Mouse (Mus musculus) hindbrain, embryonic 13.5 days (tissue): ENCODE measurements around the gene Rtn4rl1. TPM values are rescaled to one million over a fixed set of nuclear protein-coding genes. Genes with fewer than 3 reads are reported as not detected.

ENCODE experiments used
- ATAC-seq: fragments of 200-750 bp; cut with Nextera tagmentation; 2 replicates; pipeline ENCODE4 v1.8.0; 2017; ENCODE audit warnings: moderate TSS enrichment; ENCODE audit not compliant: low FRiP score
- H3K27ac ChIP-seq: fragments of 300-500 bp; sonication (generic); 2 replicates; pipeline ENCODE4 v1.5.1; 2015; ENCODE audit warnings: inconsistent platforms, mild to moderate bottlenecking, moderate library complexity
- H3K27me3 ChIP-seq: fragments of 300-500 bp; sonication (generic); 2 replicates; pipeline ENCODE4 v1.6.1; 2015; ENCODE audit warnings: mild to moderate bottlenecking, inconsistent platforms
- H3K36me3 ChIP-seq: fragments of 300-500 bp; sonication (generic); 2 replicates; pipeline ENCODE4 v1.6.1; 2015; ENCODE audit warnings: mild to moderate bottlenecking, inconsistent platforms
- H3K4me1 ChIP-seq: fragments of 300-500 bp; sonication (generic); replicated peaks from 2 replicates; pipeline ENCODE4 v1.6.1; 2015; ENCODE audit warnings: inconsistent platforms
- H3K4me2 ChIP-seq: fragments of 300-500 bp; sonication (generic); 2 replicates; pipeline ENCODE4 v1.6.1; 2015; ENCODE audit warnings: inconsistent platforms, mild to moderate bottlenecking, moderate library complexity
- H3K4me3 ChIP-seq: fragments of 300-500 bp; sonication (generic); 2 replicates; pipeline ENCODE4 v1.5.1; 2015; ENCODE audit warnings: mild to moderate bottlenecking, inconsistent platforms
- H3K9ac ChIP-seq: fragments of 300-500 bp; sonication (generic); 2 replicates; pipeline ENCODE4 v1.6.1; 2015; ENCODE audit warnings: mild to moderate bottlenecking, inconsistent platforms
- H3K9me3 ChIP-seq: fragments of 300-500 bp; sonication (generic); 2 replicates; pipeline ENCODE4 v1.6.1; 2016; ENCODE audit warnings: inconsistent platforms
- WGBS: fragments of 180-500 bp; shearing (Covaris S2); methylation state at CpG from one replicate; pipeline ENCODE4 v1.1.7; 2015; 5-methylcytosine and 5-hydroxymethylcytosine counted together
- polyA plus RNA-seq: library from polyadenylated mRNA; unstranded; fragments of >200 nt; fragmentation: Nextera tagmentation; extraction: Ambion mirVana; gene quantifications from 2 replicates; pipeline ENCODE4 v1.2.1, GENCODE M21; 2015

Gene Rtn4rl1
- polyA plus RNA-seq, 1 experiment from 2014 or later: 8.0 TPM

DNA sequence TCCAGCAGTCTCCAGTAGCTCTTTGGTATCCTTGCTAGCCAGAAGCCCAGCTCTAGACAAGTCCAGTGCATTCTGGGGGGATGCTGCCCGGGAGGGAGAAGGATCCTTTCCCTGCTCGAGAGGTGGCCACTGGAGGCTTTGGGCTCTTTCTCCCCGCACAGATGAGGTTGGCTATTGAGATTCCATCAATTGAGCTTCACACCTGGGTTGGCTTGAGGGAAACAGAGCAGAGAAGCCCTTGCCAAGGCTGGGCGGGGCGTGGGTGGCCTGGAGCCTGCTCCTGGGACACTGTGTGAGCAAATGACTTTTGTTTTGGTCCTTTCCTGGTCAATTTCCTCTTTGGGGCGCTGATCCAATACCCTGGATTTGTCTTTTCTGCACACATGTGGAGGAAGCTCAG lies 2.5 kb downstream of the Rtn4rl1 start:
- WGBS: 51% methylated on average over 6 of the region's 6 CpGs
- H3K4me1 ChIP-seq: peaks cover 56% of the 10 kb centered on the region

GRCm38 (mm10) chr11:75197956-75198355 lies 4.4 kb downstream of the Rtn4rl1 start:
- Histone ChIP-seq H3K4me3 (no peak overlapping the region), H3K9ac (no peak overlapping the region), H3K9me3 (no peaks in the 10 kb centered on the region), H3K4me1 (peaks cover 61% of the 10 kb centered on the region), H3K27me3 (peaks cover 72% of the 10 kb centered on the region), H3K27ac (no peak overlapping the region), H3K4me2 (no peak overlapping the region), H3K36me3 (no peaks in the 10 kb centered on the region)
- ATAC-seq: no peak
- WGBS: 22% methylated on average over 7 of the region's 7 CpGs

More for the DNA sequence above, 2.5 kb downstream of the Rtn4rl1 start:
- no peaks in the 10 kb centered on the region for H3K9me3 ChIP-seq
- no peaks in the 10 kb centered on the region for H3K36me3 ChIP-seq
- peaks cover 87% of the 10 kb centered on the region for H3K27me3 ChIP-seq
- no peak overlapping the region for H3K27ac ChIP-seq
- ATAC-seq: no peak
- no peak overlapping the region for H3K9ac ChIP-seq
- H3K4me3 ChIP-seq: peak overlapping the region; percentile 57
- peak overlapping the region; percentile 77 for H3K4me2 ChIP-seq

DNA sequence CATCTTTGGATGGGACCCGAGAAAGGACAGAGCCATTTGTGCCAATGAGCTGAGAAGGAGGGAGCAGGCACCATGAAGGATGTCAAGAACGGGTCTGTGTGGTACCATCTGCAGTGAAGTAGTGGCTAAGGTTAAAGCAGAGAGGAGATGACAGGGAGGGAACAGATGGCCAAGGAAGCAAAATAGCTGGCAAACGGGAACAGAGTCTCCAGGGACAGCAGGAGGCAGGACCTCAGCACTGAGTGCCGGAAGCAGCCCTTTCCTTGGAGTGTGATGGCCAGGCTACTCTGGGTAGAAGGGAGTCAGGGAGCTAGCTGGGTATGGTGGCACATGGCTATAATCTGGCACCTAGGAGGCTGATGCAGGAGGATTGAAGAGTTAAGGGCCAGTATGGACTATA lies 5.2 kb downstream of the Rtn4rl1 start:
- 48% methylated on average over 4 of the region's 4 CpGs for WGBS
- no peaks in the 10 kb centered on the region for H3K9me3 ChIP-seq
- peaks cover 53% of the 10 kb centered on the region for H3K4me1 ChIP-seq
- no peak overlapping the region for H3K4me3 ChIP-seq
- H3K27ac ChIP-seq: no peak overlapping the region
- H3K36me3 ChIP-seq: no peaks in the 10 kb centered on the region
- H3K27me3 ChIP-seq: peaks cover 64% of the 10 kb centered on the region
- ATAC-seq: no peak
- H3K4me2 ChIP-seq: no peak overlapping the region
- H3K9ac ChIP-seq: no peak overlapping the region

- WGBS: 81% methylated on average over 5 of the region's 5 CpGs
- H3K4me1 ChIP-seq: peaks cover 48% of the 10 kb centered on the region
- H3K4me3 ChIP-seq: no peak overlapping the region
- H3K4me2 ChIP-seq: no peak overlapping the region
- H3K9me3 ChIP-seq: no peaks in the 10 kb centered on the region
- H3K9ac ChIP-seq: no peak overlapping the region
- H3K27ac ChIP-seq: no peak overlapping the region
- ATAC-seq: no peak
- no peaks in the 10 kb centered on the region for H3K36me3 ChIP-seq
- peaks cover 55% of the 10 kb centered on the region for H3K27me3 ChIP-seq
Measured at GRCm38 (mm10) chr11:75199951-75200350, 6.4 kb downstream of the Rtn4rl1 start.

DNA sequence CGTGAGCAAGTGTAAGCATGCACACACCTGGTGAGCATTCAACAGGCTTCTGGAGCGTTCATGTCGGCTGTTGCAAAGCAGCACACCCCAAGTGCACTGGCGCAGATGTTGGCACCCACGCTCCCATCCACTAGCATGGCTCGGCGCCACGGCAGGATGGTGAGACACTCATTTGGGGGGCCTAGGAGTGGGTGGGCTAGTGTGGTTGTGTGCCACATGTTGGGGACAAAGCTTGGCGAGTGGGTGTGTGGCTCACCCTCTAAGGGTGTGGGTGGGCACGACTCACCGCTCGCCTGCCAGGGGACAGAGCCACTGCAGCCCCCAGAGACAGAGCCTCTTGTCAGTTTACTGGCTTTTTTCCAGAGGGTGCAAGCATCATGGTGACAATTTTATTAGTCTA lies 7.4 kb downstream of the Rtn4rl1 start:
- WGBS: 91% methylated on average over 12 of the region's 12 CpGs
- no peaks in the 10 kb centered on the region for H3K36me3 ChIP-seq
- H3K4me2 ChIP-seq: no peak overlapping the region
- no peak for ATAC-seq
- H3K9ac ChIP-seq: no peak overlapping the region
- no peaks in the 10 kb centered on the region for H3K9me3 ChIP-seq
- no peak overlapping the region for H3K4me3 ChIP-seq
- peaks cover 45% of the 10 kb centered on the region for H3K27me3 ChIP-seq
- H3K27ac ChIP-seq: no peak overlapping the region
- H3K4me1 ChIP-seq: peaks cover 39% of the 10 kb centered on the region

DNA sequence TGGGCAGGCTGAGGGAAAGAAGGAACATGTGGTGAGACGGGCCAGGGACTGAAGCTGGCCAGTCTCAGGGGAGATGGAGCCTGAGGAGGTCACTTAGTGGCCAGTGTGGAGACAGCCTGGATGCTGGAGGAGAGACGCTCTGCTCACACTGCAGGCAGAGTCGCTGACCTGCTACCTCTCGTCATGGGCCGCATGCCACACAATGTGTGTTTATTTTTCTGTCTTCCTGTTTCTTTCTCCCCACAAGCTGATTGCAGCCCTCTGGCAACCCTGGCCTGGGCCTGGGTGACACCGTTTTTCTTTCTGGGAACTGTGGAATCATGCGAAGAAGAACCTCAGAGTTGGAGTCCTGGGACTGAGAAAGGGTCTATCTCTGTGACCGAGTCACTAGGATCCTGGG lies 8.1 kb downstream of the Rtn4rl1 start:
- no peaks in the 10 kb centered on the region for H3K36me3 ChIP-seq
- H3K4me1 ChIP-seq: peaks cover 33% of the 10 kb centered on the region
- no peak overlapping the region for H3K4me3 ChIP-seq
- no peak overlapping the region for H3K27ac ChIP-seq
- H3K4me2 ChIP-seq: no peak overlapping the region
- H3K27me3 ChIP-seq: peaks cover 37% of the 10 kb centered on the region
- WGBS: 71% methylated on average over 8 of the region's 8 CpGs
- H3K9me3 ChIP-seq: no peaks in the 10 kb centered on the region
- H3K9ac ChIP-seq: 0 out of 2 replicates have a peak overlapping the region, but pooled peaks have one; percentile 19
- ATAC-seq: no peak

GRCm38 (mm10) chr11:75203926-75204325 lies 10.3 kb downstream of the Rtn4rl1 start:
- Histone ChIP-seq H3K4me3 (no peak overlapping the region), H3K9me3 (no peaks in the 10 kb centered on the region), H3K27ac (no peak overlapping the region), H3K9ac (no peak overlapping the region), H3K4me1 (peaks cover 25% of the 10 kb centered on the region), H3K27me3 (peaks cover 18% of the 10 kb centered on the region; the same call in 1 of the 2 replicates), H3K4me2 (no peak overlapping the region), H3K36me3 (no peaks in the 10 kb centered on the region)
- ATAC-seq: no peak
- WGBS: 83% methylated on average over 4 of the region's 4 CpGs

- 36% methylated on average over 9 of the region's 9 CpGs for WGBS
- Histone ChIP-seq H3K4me2 (no peak overlapping the region), H3K9me3 (no peaks in the 10 kb centered on the region), H3K27ac (no peak overlapping the region), H3K4me1 (peaks cover 25% of the 10 kb centered on the region), H3K4me3 (no peak overlapping the region), H3K27me3 (peaks cover 15% of the 10 kb centered on the region; the same call in 1 of the 2 replicates), H3K36me3 (no peaks in the 10 kb centered on the region), H3K9ac (no peak overlapping the region)
- ATAC-seq: no peak
Measured at GRCm38 (mm10) chr11:75204472-75204871, 10.9 kb downstream of the Rtn4rl1 start.

GRCm38 (mm10) chr11:75206347-75206746 lies 12.8 kb downstream of the Rtn4rl1 start:
- peaks cover 30% of the 10 kb centered on the region; the same call in 1 of the 2 replicates for H3K4me1 ChIP-seq
- no peak for ATAC-seq
- no peak overlapping the region for H3K4me2 ChIP-seq
- peaks cover 6% of the 10 kb centered on the region; the same call in 1 of the 2 replicates for H3K27me3 ChIP-seq
- no peak overlapping the region for H3K4me3 ChIP-seq
- no peak overlapping the region for H3K9ac ChIP-seq
- no peaks in the 10 kb centered on the region for H3K9me3 ChIP-seq
- 90% methylated on average over 4 of the region's 4 CpGs for WGBS
- no peaks in the 10 kb centered on the region for H3K36me3 ChIP-seq
- no peak overlapping the region for H3K27ac ChIP-seq

GRCm38 (mm10) chr11:75209363-75209762 lies 15.8 kb downstream of the Rtn4rl1 start:
- WGBS: 67% methylated on average over 4 of the region's 4 CpGs
- Histone ChIP-seq H3K27ac (no peak overlapping the region), H3K9me3 (no peaks in the 10 kb centered on the region), H3K36me3 (no peaks in the 10 kb centered on the region), H3K4me3 (no peak overlapping the region), H3K9ac (no peak overlapping the region), H3K4me2 (no peak overlapping the region), H3K4me1 (peaks cover 47% of the 10 kb centered on the region), H3K27me3 (0 out of 2 replicates have a peak, but pooled peaks cover 3% of the 10 kb centered on the region)
- ATAC-seq: no peak

- 65% methylated on average over 4 of the region's 4 CpGs for WGBS
- Histone ChIP-seq H3K4me1 (peaks cover 46% of the 10 kb centered on the region), H3K36me3 (no peaks in the 10 kb centered on the region), H3K4me2 (no peak overlapping the region), H3K27ac (no peak overlapping the region), H3K9me3 (no peaks in the 10 kb centered on the region), H3K4me3 (no peak overlapping the region), H3K27me3 (0 out of 2 replicates have a peak, but pooled peaks cover 3% of the 10 kb centered on the region), H3K9ac (no peak overlapping the region)
- ATAC-seq: no peak
Measured at GRCm38 (mm10) chr11:75210093-75210492, 16.5 kb downstream of the Rtn4rl1 start.

GRCm38 (mm10) chr11:75210755-75211154 lies 17.2 kb downstream of the Rtn4rl1 start:
- H3K4me2 ChIP-seq: no peak overlapping the region
- ATAC-seq: no peak
- H3K27me3 ChIP-seq: 0 out of 2 replicates have a peak, but pooled peaks cover 3% of the 10 kb centered on the region
- H3K4me1 ChIP-seq: peaks cover 50% of the 10 kb centered on the region
- H3K4me3 ChIP-seq: no peak overlapping the region
- no peak overlapping the region for H3K9ac ChIP-seq
- no peak overlapping the region for H3K27ac ChIP-seq
- no peaks in the 10 kb centered on the region for H3K36me3 ChIP-seq
- WGBS: 61% methylated on average over 6 of the region's 6 CpGs
- no peaks in the 10 kb centered on the region for H3K9me3 ChIP-seq

GRCm38 (mm10) chr11:75212031-75212667 lies 18.6 kb downstream of the Rtn4rl1 start:
- Histone ChIP-seq H3K4me2 (no peak overlapping the region), H3K9ac (no peak overlapping the region)
- 43% methylated on average over 8 of the region's 8 CpGs for WGBS

More at GRCm38 (mm10) chr11:75212031-75212667, 18.6 kb downstream of the Rtn4rl1 start:
- H3K4me3 ChIP-seq: no peak overlapping the region
- no peaks in the 10 kb centered on the region for H3K36me3 ChIP-seq
- ATAC-seq: 0 out of 2 replicates have a peak, but pooled peaks have one; percentile 7
- peaks cover 55% of the 10 kb centered on the region for H3K4me1 ChIP-seq
- peak overlapping the region; percentile 69 for H3K27ac ChIP-seq
- no peaks in the 10 kb centered on the region for H3K9me3 ChIP-seq
- H3K27me3 ChIP-seq: 0 out of 2 replicates have a peak, but pooled peaks cover 6% of the 10 kb centered on the region
